Mouse (Mus musculus) gonadal fat pad, adult 2 months (tissue): ENCODE measurements around the gene Fbxo39. TPM values are rescaled to one million over a fixed set of nuclear protein-coding genes. Genes with fewer than 3 reads are reported as not detected.
A peak's percentile ranks its signal among the peaks of the same experiment; 100 is the strongest.
"Not testable (repeated sequence)": the region's sequence is repeated elsewhere in the genome, so short reads cannot be mapped to it uniquely, and the experiment has no call there.

Source experiments
- DNase-seq: peaks from one replicate; pipeline ENCODE4 v3.0.0-alpha.2; 2012; ENCODE audit warnings: low read depth
- polyA plus RNA-seq: library from polyadenylated mRNA; depleted of rRNA; stranded (reverse); fragments of >200 nt; gene quantifications from 2 replicates; pipeline ENCODE4 v1.2.3, GENCODE M21; 2012

The Fbxo39 gene
- polyA plus RNA-seq, 1 experiment: 0.20 TPM

DNA sequence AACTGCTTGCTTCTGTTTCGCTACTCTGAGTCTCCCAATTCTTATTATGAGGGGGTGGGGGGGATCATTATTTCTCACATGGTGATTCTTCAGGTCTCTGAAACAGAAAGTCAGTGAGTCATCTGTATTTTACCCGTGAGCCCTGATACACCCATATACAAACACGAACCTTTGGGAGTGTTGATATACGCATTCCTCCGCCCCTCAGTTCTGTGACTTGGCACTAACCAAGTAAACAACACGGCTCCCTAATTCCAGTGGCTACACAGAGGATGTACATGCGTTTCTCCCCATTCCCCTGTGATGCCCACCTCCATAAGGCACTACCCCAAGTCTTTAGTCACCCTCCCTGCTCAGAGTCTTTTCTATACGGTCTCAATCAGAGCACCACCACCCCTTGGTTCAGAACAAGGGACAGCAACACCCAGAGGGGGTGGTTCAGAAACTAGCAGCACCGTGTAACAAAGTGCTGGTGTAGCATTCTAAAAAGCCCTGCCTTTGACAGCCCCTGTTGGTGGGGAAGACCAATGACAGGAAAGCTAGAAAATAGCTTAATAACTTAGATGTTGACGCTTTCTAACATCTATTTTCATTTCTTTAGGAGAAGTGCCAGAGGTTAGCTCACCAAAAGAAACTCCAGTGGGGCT is 2.8 kb upstream of the Fbxo39 start:
- no peak for DNase-seq

- DNase-seq: no peak
Measured at GRCm38 (mm10) chr11:72318026-72318425, 3.8 kb downstream of the Fbxo39 start.

GRCm38 (mm10) chr11:72324431-72324830 is 10.2 kb downstream of the Fbxo39 start:
- no peak for DNase-seq

- DNase-seq: no peak
Measured at GRCm38 (mm10) chr11:72325701-72326100, 11.5 kb downstream of the Fbxo39 start.

DNA sequence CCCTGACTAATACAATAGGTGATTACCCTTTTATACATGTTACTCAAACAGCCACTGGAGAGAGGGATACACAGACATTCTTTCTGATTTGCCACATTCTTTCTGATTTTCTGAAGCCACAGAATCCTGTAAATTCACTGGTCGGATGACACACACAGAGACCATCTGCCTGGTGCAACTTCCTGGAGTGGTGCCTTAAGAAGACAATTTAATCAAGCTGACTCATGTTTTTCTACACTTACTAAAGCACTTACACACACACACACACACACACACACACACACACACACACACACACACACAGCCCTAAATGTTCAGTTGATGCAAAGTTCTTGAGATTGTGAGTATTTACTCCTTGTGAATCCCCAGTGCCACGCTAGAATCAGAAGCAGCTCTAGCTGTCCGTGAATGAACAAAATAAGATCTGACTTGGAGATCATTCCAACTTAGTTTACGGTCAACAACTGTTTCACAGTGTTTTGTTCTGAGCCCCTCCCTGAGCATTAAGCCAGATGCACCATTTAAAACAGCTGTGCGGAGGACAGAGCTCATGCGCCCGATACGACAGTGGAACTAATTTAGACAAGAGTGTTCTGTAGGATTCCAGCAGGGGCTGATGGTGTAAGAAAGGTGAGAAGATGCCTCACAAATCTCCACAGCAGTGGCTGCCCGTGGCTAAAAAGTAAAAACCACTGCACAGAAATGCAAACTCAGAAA is 18.9 kb downstream of the Fbxo39 start:
- no peak for DNase-seq

DNA sequence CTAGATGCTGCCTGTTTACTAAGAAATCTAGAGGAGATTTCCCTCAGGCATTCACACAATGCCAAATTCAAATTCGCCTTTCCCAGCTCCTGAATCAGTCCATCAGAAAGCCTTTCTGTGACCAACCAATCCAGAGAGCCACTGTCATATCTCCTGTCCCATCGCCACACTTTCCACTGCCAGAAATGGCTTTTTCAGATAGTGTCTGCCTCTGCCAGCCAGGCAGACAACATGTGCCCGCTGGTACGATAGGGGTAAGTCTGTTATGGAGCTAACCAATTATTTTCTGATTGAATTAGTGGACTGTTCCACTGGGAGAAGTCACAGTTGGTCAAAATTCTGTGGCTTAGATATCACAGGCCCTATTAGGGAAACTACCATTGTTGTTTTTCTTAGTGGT is 20.4 kb downstream of the Fbxo39 start:
- no peak for DNase-seq

DNA sequence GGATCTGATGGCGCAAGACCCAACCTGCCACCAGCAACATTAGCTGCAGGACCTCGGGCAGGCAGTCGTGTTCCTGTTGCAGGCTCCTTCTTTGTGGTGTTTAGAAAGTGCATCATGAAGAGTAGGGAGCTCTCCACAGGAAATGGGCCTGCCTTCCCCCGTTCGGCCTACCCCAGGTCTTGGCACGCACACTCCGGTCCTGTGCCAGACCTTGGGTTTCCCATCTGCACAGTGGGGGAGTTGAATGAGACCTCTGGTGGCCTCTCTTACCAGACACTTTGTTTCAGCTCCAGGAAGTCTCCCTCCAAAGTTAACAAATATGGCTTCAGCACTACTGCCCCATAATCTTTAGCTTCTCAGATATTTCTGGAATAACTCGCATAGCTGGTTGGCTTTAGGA is 22.5 kb downstream of the Fbxo39 start:
- no peak for DNase-seq

- no peak for DNase-seq
Measured at GRCm38 (mm10) chr11:72338437-72338871, 24.2 kb downstream of the Fbxo39 start.

DNA sequence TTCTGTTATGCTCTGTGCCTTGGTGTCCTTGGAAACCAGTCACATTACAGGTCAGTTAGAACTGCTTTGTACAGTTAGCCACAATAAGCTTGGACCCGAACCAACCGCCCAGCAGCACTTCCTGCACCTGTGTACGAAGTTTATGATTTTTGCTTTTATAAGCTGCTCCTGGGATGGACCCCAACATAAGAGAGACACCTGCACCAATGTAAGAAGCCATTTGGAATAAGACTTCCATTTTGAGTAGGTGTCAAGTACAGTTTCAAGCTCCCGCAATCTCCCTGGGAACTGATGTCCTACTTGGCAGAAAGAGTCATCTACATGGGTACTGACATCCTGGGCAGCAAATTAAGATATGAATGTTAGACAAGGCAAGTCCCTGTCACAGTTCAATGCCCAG is 25.5 kb downstream of the Fbxo39 start:
- DNase-seq: no peak

- DNase-seq: peak; percentile 45
Measured at GRCm38 (mm10) chr11:72342549-72343237, 28.4 kb downstream of the Fbxo39 start.

GRCm38 (mm10) chr11:72343238-72343625 is 29.0 kb downstream of the Fbxo39 start:
- DNase-seq: not testable (repeated sequence)

- DNase-seq: no peak
Measured at GRCm38 (mm10) chr11:72343904-72344303, 29.7 kb downstream of the Fbxo39 start.

DNA sequence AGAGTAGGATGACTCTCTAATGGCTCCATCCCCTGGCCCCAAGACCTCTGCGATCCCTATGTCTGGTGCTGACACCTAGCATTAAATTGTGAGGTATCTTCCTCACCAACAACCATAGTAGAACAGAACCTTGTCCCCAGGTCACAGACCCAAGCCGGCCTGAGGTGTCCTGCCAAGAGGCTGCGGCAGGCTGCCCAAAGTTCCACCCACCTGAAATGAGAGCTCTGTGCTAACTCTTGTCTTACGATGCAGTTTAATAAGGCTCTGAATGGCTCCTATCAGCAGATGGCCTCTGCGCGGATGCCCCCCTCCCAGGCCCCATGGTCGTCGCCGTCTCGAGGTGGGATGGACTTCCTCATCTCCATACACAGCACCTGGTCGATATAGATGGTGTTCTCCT is 30.2 kb downstream of the Fbxo39 start:
- no peak for DNase-seq

GRCm38 (mm10) chr11:72348563-72348962 is 34.3 kb downstream of the Fbxo39 start:
- DNase-seq: no peak

- no peak for DNase-seq
Measured at GRCm38 (mm10) chr11:72349016-72349415, 34.8 kb downstream of the Fbxo39 start.

- no peak for DNase-seq
Measured at GRCm38 (mm10) chr11:72349652-72350051, 35.4 kb downstream of the Fbxo39 start.

GRCm38 (mm10) chr11:72352272-72352671 is 38.0 kb downstream of the Fbxo39 start:
- no peak for DNase-seq

DNA sequence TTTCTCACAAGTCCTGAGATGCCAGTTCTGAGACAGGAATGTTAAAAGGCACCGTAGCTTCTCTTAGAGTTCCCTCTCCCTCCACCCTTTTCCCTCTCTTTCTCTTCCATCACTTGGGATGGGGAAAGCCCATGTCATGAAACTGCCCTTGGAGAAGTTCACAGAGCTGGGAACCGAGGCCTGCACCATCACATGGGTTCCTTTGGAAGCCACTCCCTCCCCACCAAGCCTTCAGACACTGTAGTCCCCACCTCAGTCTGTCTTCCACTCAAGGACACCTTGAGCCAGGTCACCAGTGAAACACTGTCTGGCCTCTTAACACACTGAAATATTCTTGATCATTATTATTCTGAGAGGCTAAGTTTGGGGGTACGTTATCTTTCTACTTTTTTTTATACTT is 38.9 kb downstream of the Fbxo39 start:
- no peak for DNase-seq

DNA sequence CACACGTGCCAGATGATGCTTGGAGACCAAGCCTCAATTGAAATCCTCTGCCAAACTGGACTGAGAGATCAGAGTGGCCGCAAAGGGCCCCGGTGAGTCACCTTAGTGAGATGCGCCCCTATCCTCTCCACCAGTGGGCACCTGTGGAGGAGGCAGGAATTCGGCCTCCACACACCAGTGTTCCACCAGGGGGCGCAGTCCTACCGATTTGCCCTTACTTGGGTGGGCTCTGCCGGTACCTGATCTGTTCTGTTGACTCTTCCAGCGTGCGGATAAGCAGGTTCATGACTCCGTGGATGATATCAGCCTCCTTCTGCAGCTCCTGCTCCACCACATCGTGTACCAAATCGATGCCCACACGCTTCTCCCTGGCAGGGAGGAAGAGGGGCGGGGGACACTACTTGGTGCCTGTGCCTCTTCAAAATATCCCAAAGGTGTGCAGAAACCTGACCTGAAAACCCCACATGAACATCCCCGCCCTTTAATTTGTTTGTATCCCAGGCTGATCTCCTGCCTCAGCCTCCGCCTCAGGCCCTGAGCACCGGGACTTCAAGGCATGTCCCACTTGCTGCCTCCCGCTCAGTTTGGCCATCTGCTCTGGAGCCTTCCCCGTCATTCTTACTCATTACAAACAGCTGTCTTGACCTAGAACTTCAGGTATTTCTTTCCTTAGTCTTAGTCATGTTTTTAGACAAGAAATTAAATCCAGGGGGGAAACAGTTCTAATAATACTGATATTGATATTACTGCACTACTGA is 40.9 kb downstream of the Fbxo39 start:
- DNase-seq: no peak

- no peak for DNase-seq
Measured at GRCm38 (mm10) chr11:72361385-72362346, 47.4 kb downstream of the Fbxo39 start.

DNA sequence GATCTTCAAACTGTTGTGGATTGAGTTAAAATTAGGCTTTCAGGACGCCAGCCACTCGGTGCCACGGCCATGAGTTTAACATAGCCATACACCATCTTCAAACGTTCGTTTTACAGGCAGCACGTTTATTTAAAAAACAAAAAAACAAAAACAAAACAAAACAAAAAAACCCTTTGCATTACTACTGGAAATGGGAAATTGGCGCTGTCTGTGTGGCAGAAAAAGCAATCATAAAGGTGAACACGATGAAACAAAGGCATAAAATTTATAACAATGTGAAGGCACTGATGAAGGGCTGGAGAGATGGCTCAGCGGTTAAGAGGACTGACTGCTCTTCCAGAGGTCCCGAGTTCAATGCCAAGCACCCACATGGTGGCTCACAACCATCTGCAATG is 48.1 kb downstream of the Fbxo39 start, which contains the start of gene Tekt1:
Gene Tekt1, minus strand, starts transcription at position 96 of the 395 bp plus-strand sequence.
- no peak for DNase-seq
